Mouse (Mus musculus) kidney, postnatal 14 days (tissue): ENCODE measurements at regions not wholly inside any gene's neighbourhood (a gene's known extent, or its start where the extent isn't known, plus 50 kb on each side); places are given as distances from the start of the nearest gene placed in this dataset.

Source experiments
- DNase-seq: peaks from one replicate; pipeline ENCODE4 v3.0.0; 2022; ENCODE audit warnings: mixed read lengths

DNA sequence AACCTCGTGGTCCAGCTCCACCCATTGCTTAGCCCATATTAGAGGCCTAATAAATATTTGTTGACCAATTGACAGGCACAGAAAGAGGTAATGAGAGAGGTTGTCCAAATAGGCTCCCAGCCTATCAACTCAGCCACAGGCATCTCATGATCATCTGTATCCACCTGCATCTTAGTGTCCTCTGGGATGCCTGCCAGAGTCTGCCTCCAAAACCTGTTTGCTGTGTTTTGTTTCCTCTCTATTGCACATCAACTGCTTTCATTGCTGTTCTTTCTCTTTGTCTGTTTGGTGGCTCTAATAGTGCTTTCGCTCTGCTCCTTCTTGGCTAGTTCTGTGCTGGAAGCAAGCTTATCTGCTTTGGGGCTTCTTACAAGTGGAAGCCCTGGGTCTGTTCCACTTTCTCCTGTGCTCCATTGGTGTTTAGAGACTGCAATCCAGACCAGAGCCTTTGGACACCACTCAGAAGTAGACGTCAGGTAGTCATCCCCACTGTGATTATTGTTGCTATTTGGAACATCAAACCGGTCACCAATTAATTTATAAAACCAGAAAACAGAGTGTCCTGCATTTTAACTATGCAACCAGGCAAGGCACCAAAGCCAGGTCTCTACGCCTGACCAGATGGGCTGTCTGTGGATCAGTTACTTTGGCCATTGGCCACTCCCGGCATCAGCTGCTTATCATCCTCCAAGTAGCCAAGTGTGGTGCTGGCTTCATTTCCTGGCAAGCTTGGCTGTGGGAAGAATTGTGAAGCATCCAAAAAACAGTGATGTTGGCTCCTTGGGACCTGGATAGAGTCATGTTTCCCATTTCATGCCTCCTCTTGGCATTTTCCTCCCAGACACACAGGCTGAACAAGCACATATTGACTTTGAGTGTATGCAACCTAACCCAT, 74.5 kb upstream of the Hs3st4 start:
- no peak for DNase-seq

DNA sequence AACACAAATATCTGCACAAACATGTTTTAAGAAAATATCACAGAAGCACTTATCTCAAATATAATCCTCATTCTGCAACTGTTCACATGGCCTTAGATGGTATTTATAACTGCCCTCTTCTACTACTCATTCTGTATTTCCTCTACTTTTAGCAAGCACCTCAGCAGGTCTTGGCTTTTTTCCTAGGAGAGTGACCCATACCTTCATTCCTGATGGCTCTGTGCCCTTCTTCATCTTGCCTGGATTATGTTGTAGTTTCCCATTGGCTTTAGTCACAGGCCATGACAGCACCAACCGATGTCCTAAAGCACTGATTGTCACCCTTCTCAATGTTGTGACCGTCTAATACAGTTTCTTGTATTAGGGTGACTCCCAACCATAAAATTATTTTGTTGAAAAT, 61.2 kb upstream of the Hs3st4 start:
- DNase-seq, result no peak

DNA sequence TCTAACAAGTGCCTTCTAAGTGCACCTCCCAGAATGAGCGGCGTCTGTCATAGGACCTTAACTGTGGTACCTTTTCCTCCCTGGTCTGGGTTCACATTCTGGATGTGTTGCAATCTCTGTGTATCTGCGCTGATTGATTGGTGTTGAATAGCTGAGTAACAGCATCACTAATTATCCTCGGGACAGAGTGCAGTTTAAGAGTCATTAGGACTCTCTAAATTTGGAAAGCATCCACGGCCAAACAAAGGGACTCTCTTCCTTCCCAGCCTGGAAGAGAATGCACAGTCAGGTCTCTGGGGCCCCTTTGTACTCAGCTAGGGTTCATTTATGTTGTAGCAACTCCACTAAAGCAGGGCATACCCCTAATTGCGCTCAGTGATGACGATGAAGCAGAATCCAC, 50.2 kb upstream of the Hs3st4 start:
- no peak for DNase-seq
